In genomic region chr8:88342026-88342425, GRCm38 (mm10) we compare ENCODE assay signal across 30 mouse cellular contexts. TPM values are rescaled to one million over a fixed set of nuclear protein-coding genes. Genes with fewer than 3 reads are reported as not detected.
A peak's percentile ranks its signal among the peaks of the same experiment; 100 is the strongest.
DNase-seq lines count a peak whose midpoint lies in the region; ATAC-seq and TF ChIP-seq lines count a peak whose summit lies in the region.
"Had no signal": no experiment of that assay in that cellular context is flagged by ENCODE, and none has a peak within 500 bp of the region (broad histone marks: within the 10 kb centered on the region; RNA-seq: fewer than 3 reads in every experiment).

No protein-coding gene starts in this region.

- ATAC-seq in heart, embryonic 15.5 days (replicated peaks; ENCODE audit: insufficient number of reproducible peaks, insufficient read depth, low FRiP score, low read depth) = no peak
- ATAC-seq: forebrain, postnatal 0 days; intestine, embryonic 16.5 days; midbrain, embryonic 13.5 days had no signal

- no peaks in the 10 kb centered on the region for H3K27me3 ChIP-seq in heart, embryonic 15.5 days
- H3K27me3 ChIP-seq in MEL (ENCODE audit: control insufficient read depth in 1 of 2, insufficient read depth in 2 of 2, low read length in 2 of 2) = no peaks in the 10 kb centered on the region
- H3K27me3 ChIP-seq: forebrain, embryonic 12.5 days; hindbrain, embryonic 13.5 days; limb, embryonic 15.5 days; midbrain, embryonic 13.5 days; neural tube, embryonic 13.5 days had no signal

- intact Hi-C loops in gastrocnemius, adult 2 months (cut with DNase I) = no loop called here
- intact Hi-C loops in heart, postnatal 14 days (cut with DNase I) = no loop called here

- peaks cover 30% of the 10 kb centered on the region for H3K4me1 ChIP-seq in heart, embryonic 15.5 days (replicated peaks)
- no peaks in the 10 kb centered on the region for H3K4me1 ChIP-seq in MEL (ENCODE audit: control insufficient read depth in 1 of 2, insufficient read depth in 2 of 2, low read length in 2 of 2)
- H3K4me1 ChIP-seq: forebrain, embryonic 12.5 days; hindbrain, embryonic 13.5 days; limb, embryonic 10.5 days; limb, embryonic 15.5 days; midbrain, embryonic 13.5 days; neural tube, embryonic 13.5 days had no signal

- 78% methylated on average over 4 of the region's 4 CpGs for WGBS in heart, embryonic 15.5 days

- no peak for TF ChIP-seq POLR2A in MEL (IDR thresholded peaks at IDR 0.05; ENCODE audit: control insufficient read depth in 1 of 2, insufficient read depth in 1 of 2, low read depth in 1 of 2, low read length in 2 of 2, poor library complexity in 1 of 2)

- H3K27ac ChIP-seq in gastrocnemius, adult 2 months = peak overlapping the region; percentile 43
- H3K27ac ChIP-seq in heart, embryonic 15.5 days = peak overlapping the region; percentile 87
- no peak overlapping the region for H3K27ac ChIP-seq in MEL (ENCODE audit: control insufficient read depth, low read depth, low read length)
- H3K27ac ChIP-seq: forebrain, embryonic 12.5 days; hindbrain, embryonic 13.5 days; kidney, postnatal 0 days; limb, embryonic 10.5 days; limb, embryonic 15.5 days; liver, embryonic 14.5 days; macrophage; midbrain, embryonic 13.5 days; neural tube, embryonic 13.5 days had no signal

- TF ChIP-seq EP300 in MEL (IDR thresholded peaks at IDR 0.05; ENCODE audit: low read depth in 1 of 2, low read length in 2 of 2) = no peak

- no peak for TF ChIP-seq RAD21 in MEL (IDR thresholded peaks at IDR 0.05; ENCODE audit: low read depth, low read length)

- peaks cover 64% of the 10 kb centered on the region for H3K36me3 ChIP-seq in heart, embryonic 15.5 days
- H3K36me3 ChIP-seq in MEL (ENCODE audit: control insufficient read depth in 1 of 2, insufficient read depth in 2 of 2, low read length in 2 of 2) = peaks cover 0 to 57% of the 10 kb centered on the region in 2 experiments; a peak in 3 of 4 replicates

- no peaks in the 10 kb centered on the region for H3K9me3 ChIP-seq in heart, embryonic 15.5 days (replicated peaks)
- H3K9me3 ChIP-seq in MEL (replicated peaks; ENCODE audit: insufficient read depth, low read length) = no peaks in the 10 kb centered on the region
- H3K9me3 ChIP-seq: forebrain, embryonic 12.5 days; G1E; hindbrain, embryonic 13.5 days; limb, embryonic 10.5 days; limb, embryonic 15.5 days; midbrain, embryonic 13.5 days; neural tube, embryonic 13.5 days had no signal

- no peaks in the 10 kb centered on the region for H3K79me2 ChIP-seq in MEL (ENCODE audit: control insufficient read depth, insufficient read depth, low read length, poor library complexity)

- DNase-seq in gastrocnemius, adult 2 months = no peak
- DNase-seq in gastrocnemius, postnatal 25 days = no peak
- DNase-seq in heart, postnatal 14 days = no peak
- peak; percentile 85 for DNase-seq in MEL (ENCODE audit: low read depth, low spot score)
- no peak for DNase-seq in retina, embryonic 14.5 days (ENCODE audit: low spot score)
- no peak for DNase-seq in liver
- DNase-seq: adrenal gland, postnatal 25 days; cerebellum, adult 11-12 months; cerebellum, adult 9-11 months; embryo, embryonic 11 days; heart, postnatal 36 days; kidney, adult 8-10 months; kidney, postnatal 4 days; layer of hippocampus, postnatal 36 days; lung, adult 2 months; lung, postnatal 10 days; thymus, postnatal 4 days had no signal

- no peak for TF ChIP-seq CTCF in gastrocnemius, adult 2 months (IDR thresholded peaks at IDR 0.05)
- no peak for TF ChIP-seq CTCF in MEL (IDR thresholded peaks at IDR 0.05 in 2 of 3, conservative IDR thresholded peaks at IDR 0.05 in 1 of 3; ENCODE audit: control insufficient read depth in 1 of 3, insufficient read depth in 1 of 3, low read depth in 2 of 3, low read length in 3 of 3, poor library complexity in 1 of 3, severe bottlenecking in 1 of 3)

- no peak overlapping the region for H3K4me2 ChIP-seq in heart, embryonic 15.5 days
- H3K4me2 ChIP-seq: forebrain, embryonic 12.5 days; hindbrain, embryonic 13.5 days; limb, embryonic 15.5 days; midbrain, embryonic 13.5 days; neural tube, embryonic 13.5 days had no signal

- no peak overlapping the region for H3K9ac ChIP-seq in heart, embryonic 15.5 days
- H3K9ac ChIP-seq in MEL (ENCODE audit: control insufficient read depth, low read depth, low read length, poor library complexity, severe bottlenecking) = no peak overlapping the region
- H3K9ac ChIP-seq: forebrain, embryonic 12.5 days; forebrain, postnatal 0 days; hindbrain, embryonic 13.5 days; limb, embryonic 15.5 days; liver, embryonic 14.5 days; midbrain, embryonic 13.5 days; neural tube, embryonic 13.5 days had no signal

- no peak overlapping the region for H3K4me3 ChIP-seq in gastrocnemius, adult 2 months
- H3K4me3 ChIP-seq in heart, embryonic 15.5 days = no peak overlapping the region
- no peak overlapping the region for H3K4me3 ChIP-seq in MEL (ENCODE audit: control insufficient read depth in 1 of 2, insufficient read depth in 1 of 2, low read depth in 2 of 2, low read length in 2 of 2)
- H3K4me3 ChIP-seq: forebrain, embryonic 12.5 days; hindbrain, embryonic 13.5 days; limb, embryonic 10.5 days; limb, embryonic 15.5 days; midbrain, embryonic 13.5 days; neural tube, embryonic 13.5 days had no signal

TF ChIP-seq in MEL, 35 proteins besides CTCF, POLR2A, EP300 and RAD21:
- TF ChIP-seq TAL1 (IDR thresholded peaks at IDR 0.05; ENCODE audit: low read length) = no peak
- no peak for TF ChIP-seq JUND (IDR thresholded peaks at IDR 0.05; ENCODE audit: low read depth, low read length)
- no peak for TF ChIP-seq ZKSCAN1 (IDR thresholded peaks at IDR 0.05; ENCODE audit: low read depth, low read length)
- TF ChIP-seq MEF2A (IDR thresholded peaks at IDR 0.05; ENCODE audit: extremely low read depth, insufficient replicate concordance, low read depth, low read length, poor library complexity, severe bottlenecking) = no peak
- no peak for TF ChIP-seq SMC3 (IDR thresholded peaks at IDR 0.05; ENCODE audit: low read depth, low read length)
- no peak for TF ChIP-seq E2F4 (IDR thresholded peaks at IDR 0.05; ENCODE audit: borderline replicate concordance, low read depth, low read length)
- TF ChIP-seq TCF12 (IDR thresholded peaks at IDR 0.05; ENCODE audit: low read depth, low read length) = no peak
- TF ChIP-seq TBP (IDR thresholded peaks at IDR 0.05; ENCODE audit: low read depth, low read length) = no peak
- TF ChIP-seq MAX (IDR thresholded peaks at IDR 0.05; ENCODE audit: low read length) = no peak
- TF ChIP-seq HCFC1 (IDR thresholded peaks at IDR 0.05; ENCODE audit: low read depth, low read length) = no peak

RNA-seq across cellular contexts. Expression of gene Brd7, which starts 20.0 kb away (rescaled TPM):
- 10 to 100 TPM; 74.5 to 85.4 TPM for total RNA-seq in gastrocnemius, adult 2 months (2021)
- total RNA-seq in gastrocnemius, postnatal 25 days (2021) = 10 to 100 TPM; 63.3 to 72.9 TPM
- 63.6 and 69.1 TPM in 2 replicates for polyA plus RNA-seq in heart, embryonic 15.5 days (2015; fragmentation: Nextera tagmentation; extraction: Ambion mirVana)
- 10 to 100 TPM; 70.1 to 70.2 TPM for total RNA-seq in heart, postnatal 14 days (2021)
- 67.7 and 89.0 TPM in 2 replicates for total RNA-seq in MEL (2012; rRNA removed)
- 100 to 1,000 TPM in 1 of 2 experiments, 10 to 100 TPM in 1; 40.0 to 192 TPM for polyA plus RNA-seq in MEL (2012; ENCODE audit: insufficient read depth in 1 of 2, insufficient read length in 2 of 2, low read depth in 1 of 2, low replicate concordance in 2 of 2, missing spikeins in 1 of 2)
